Mouse (Mus musculus) megakaryocyte, embryonic 14.5 days (primary cell): Measurements from ENCODE around the gene Tmem190.

Experiments used
- FLI1 ChIP-seq: IDR thresholded peaks from 2 replicates; pipeline ENCODE4 v1.6.1; 2012; ENCODE audit warnings: low read length, inconsistent platforms, mixed read lengths
- GATA1 ChIP-seq: IDR thresholded peaks from 3 replicates; pipeline ENCODE4 v1.6.1; 2012; ENCODE audit warnings: mixed read lengths, low read length, inconsistent platforms, borderline replicate concordance

DNA sequence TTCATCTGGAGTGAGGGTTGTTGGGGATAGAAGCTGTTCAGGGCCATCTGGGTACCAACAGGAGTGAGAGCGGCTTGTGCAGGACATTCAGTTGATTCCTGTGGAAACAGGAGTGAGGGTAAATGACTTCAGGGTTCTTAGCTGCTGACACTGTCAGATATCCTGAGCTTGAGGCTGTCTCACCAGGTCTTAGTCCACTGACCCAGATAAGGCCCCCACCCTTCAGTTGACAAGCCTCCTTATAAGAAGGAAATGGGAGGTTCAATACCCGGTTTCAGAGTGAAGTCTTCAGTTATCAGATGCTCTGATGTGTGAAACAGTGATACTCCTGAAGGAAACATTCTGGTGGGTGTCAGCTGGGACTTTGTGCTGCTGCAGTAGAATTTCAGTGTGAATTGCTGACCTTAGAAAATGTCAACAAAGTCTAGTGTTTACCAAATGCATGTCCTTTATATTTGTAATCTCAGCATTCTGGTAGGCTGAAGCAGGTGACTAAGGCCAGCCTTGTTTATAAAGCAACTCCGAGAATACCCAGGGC is 12.0 kb downstream of the Tmem190 start:
- TF ChIP-seq GATA1 (no peak), FLI1 (no peak)
